Mouse (Mus musculus) CH12.LX (cell line): ENCODE results near the gene Mrln. TPM values are rescaled to one million over a fixed set of nuclear protein-coding genes. Genes with fewer than 3 reads are reported as not detected.

Experiments
- DNase-seq: peaks from one replicate; pipeline ENCODE4 v3.0.0-alpha.2; 2013; ENCODE audit errors: extremely low read depth
- H3K27ac ChIP-seq: 2 replicates; pipeline ENCODE4 v1.5.1; 2012; ENCODE audit warnings: low read depth, mild to moderate bottlenecking, control low read depth, moderate library complexity; ENCODE audit not compliant: insufficient read depth
- H3K27me3 ChIP-seq: replicated peaks from 2 replicates; pipeline ENCODE3; 2012; ENCODE audit warnings: inconsistent platforms
- H3K36me3 ChIP-seq, 2 experiments: replicated peaks in 1 of 2; 2 replicates each; pipeline versions ENCODE3 to v1.6.1; 2012; ENCODE audit warnings: inconsistent platforms in 1 of 2, low read length in 1 of 2, mild to moderate bottlenecking in 1 of 2, mixed read lengths in 1 of 2, moderate library complexity in 1 of 2; ENCODE audit not compliant: control insufficient read depth in 1 of 2, insufficient read depth in 1 of 2
- H3K4me1 ChIP-seq, 2 experiments: 2 replicates each; pipeline ENCODE4 v1.6.1; 2012; ENCODE audit warnings: inconsistent platforms in 1 of 2, moderate library complexity in 1 of 2; ENCODE audit not compliant: insufficient read depth in 2 of 2, control insufficient read depth in 1 of 2
- H3K4me2 ChIP-seq: 2 replicates; pipeline ENCODE4 v1.6.1; 2012; ENCODE audit warnings: low read depth, mild to moderate bottlenecking, control low read depth; ENCODE audit not compliant: poor library complexity, insufficient read depth, severe bottlenecking
- H3K4me3 ChIP-seq, 3 experiments: fragments of 150-350 bp in 1 of 3; sonication (generic) in 1 of 3; replicated peaks in 1 of 3; 2 replicates each; pipeline versions ENCODE3 to v1.5.1; 2011 to 2012; ENCODE audit warnings: low read depth in 2 of 3, low read length in 2 of 3, mild to moderate bottlenecking in 2 of 3, moderate library complexity in 2 of 3, control low read depth in 1 of 3, improper control_type of control experiment in 1 of 3, inconsistent platforms in 1 of 3, mixed read lengths in 1 of 3; ENCODE audit not compliant: poor library complexity in 1 of 3
- H3K79me2 ChIP-seq: replicated peaks from 2 replicates; pipeline ENCODE4 v1.6.1; 2012; ENCODE audit warnings: mild to moderate bottlenecking, moderate library complexity; ENCODE audit not compliant: control insufficient read depth, poor library complexity, insufficient read depth, severe bottlenecking; ENCODE audit errors: extremely low read depth
- H3K9ac ChIP-seq: 2 replicates; pipeline ENCODE4 v1.6.1; 2012; ENCODE audit warnings: low read depth, mild to moderate bottlenecking, control low read depth, moderate library complexity; ENCODE audit not compliant: insufficient read depth
- H3K9me3 ChIP-seq: replicated peaks from 2 replicates; pipeline ENCODE3; 2012; ENCODE audit warnings: low read length, inconsistent platforms, mixed read lengths
- CTCF ChIP-seq, 2 experiments: IDR thresholded peaks in 1 of 2; conservative IDR thresholded peaks in 1 of 2; 2 replicates each; pipeline ENCODE4 v1.5.1; 2011 to 2012; ENCODE audit warnings: low read depth in 2 of 2, low read length in 2 of 2, improper control_type of control experiment in 1 of 2, inconsistent platforms in 1 of 2, mild to moderate bottlenecking in 1 of 2, moderate library complexity in 1 of 2
- JUN ChIP-seq: IDR thresholded peaks from 2 replicates; pipeline ENCODE4 v1.6.1; 2011; ENCODE audit warnings: low read depth, mild to moderate bottlenecking, low read length, improper control_type of control experiment, moderate library complexity; ENCODE audit not compliant: insufficient read depth
- JUND ChIP-seq: conservative IDR thresholded peaks from 2 replicates; pipeline ENCODE4 v1.6.1; 2011; ENCODE audit warnings: low read depth, low read length, improper control_type of control experiment
- KAT2A ChIP-seq: IDR thresholded peaks from 2 replicates; pipeline ENCODE4 v1.6.1; 2012; ENCODE audit warnings: low read length, improper control_type of control experiment, inconsistent platforms; ENCODE audit not compliant: insufficient replicate concordance
- MAFK ChIP-seq: IDR thresholded peaks from 2 replicates; pipeline ENCODE4 v1.6.1; 2011; ENCODE audit warnings: low read length, improper control_type of control experiment; ENCODE audit not compliant: insufficient replicate concordance
- MAX ChIP-seq: IDR thresholded peaks from 2 replicates; pipeline ENCODE4 v1.6.1; 2011; ENCODE audit warnings: low read length, improper control_type of control experiment
- MAZ ChIP-seq: IDR thresholded peaks from 2 replicates; pipeline ENCODE4 v1.6.1; 2012; ENCODE audit warnings: low read depth, mild to moderate bottlenecking, inconsistent platforms, low read length, improper control_type of control experiment, moderate library complexity
- MYC ChIP-seq: IDR thresholded peaks from 2 replicates; pipeline ENCODE4 v1.6.1; 2011; ENCODE audit warnings: low read depth, mild to moderate bottlenecking, improper control_type of control experiment, low read length
- PAX5 ChIP-seq: IDR thresholded peaks from 2 replicates; pipeline ENCODE4 v1.6.1; 2012; ENCODE audit warnings: low read length, inconsistent platforms, mixed read lengths
- POLR2A ChIP-seq: IDR thresholded peaks from 2 replicates; pipeline ENCODE4 v1.6.1; 2011; ENCODE audit warnings: low read depth, mild to moderate bottlenecking, improper control_type of control experiment, low read length
- POLR2AphosphoS2 ChIP-seq: IDR thresholded peaks from 2 replicates; pipeline ENCODE4 v1.6.1; 2011; ENCODE audit warnings: low read depth, low read length, improper control_type of control experiment
- SMC3 ChIP-seq: IDR thresholded peaks from 2 replicates; pipeline ENCODE4 v1.6.1; 2011; ENCODE audit warnings: low read depth, low read length, improper control_type of control experiment
- TCF12 ChIP-seq: IDR thresholded peaks from 2 replicates; pipeline ENCODE4 v1.6.1; 2014; ENCODE audit warnings: low read depth, mild to moderate bottlenecking, inconsistent platforms, low read length, improper control_type of control experiment
- USF1 ChIP-seq: IDR thresholded peaks from 2 replicates; pipeline ENCODE4 v1.6.1; 2014; ENCODE audit warnings: low read depth, mild to moderate bottlenecking, inconsistent platforms, low read length, improper control_type of control experiment
- USF2 ChIP-seq: conservative IDR thresholded peaks from 2 replicates; pipeline ENCODE4 v1.6.1; 2011; ENCODE audit warnings: low read depth, low read length, improper control_type of control experiment
- ZC3H11A ChIP-seq: IDR thresholded peaks from 2 replicates; pipeline ENCODE4 v1.6.1; 2012; ENCODE audit warnings: low read depth, mild to moderate bottlenecking, inconsistent platforms, low read length, improper control_type of control experiment
- dilution Hi-C: fragments of 300-500 bp; cut with MboI; formaldehyde crosslinking; loops from 2 replicates; pipeline ENCODE4 v1.14.3; 2020; ENCODE audit warnings: low sequenced_read_pairs; ENCODE audit not compliant: extremely low pct_unique_long_range_greater_than_20kb, extremely low pct_ligation_motif_present
- in situ Hi-C: fragments of 300-500 bp; cut with MboI; formaldehyde crosslinking; loops from 3 replicates; pipeline ENCODE4 v1.14.3; 2019; ENCODE audit warnings: low sequenced_read_pairs, low pct_ligation_motif_present, low pct_unique_long_range_greater_than_20kb, mixed read lengths
- polyA plus RNA-seq: library from polyadenylated mRNA; unstranded; fragments of >175 nt; gene quantifications from 2 replicates; pipeline ENCODE4 v1.2.1, GENCODE M21; 2012; ENCODE audit warnings: low read depth; ENCODE audit not compliant: insufficient read length
- total RNA-seq, 2 experiments: library from RNA; depleted of rRNA; stranded (reverse); fragments of 300-350 nt in 1 of 2; fragments of >200 nt in 1 of 2; gene quantifications; 2 replicates each; pipeline ENCODE4 v1.2.3; 2012 to 2014

Mrln gene
- total and polyA plus RNA-seq, 3 experiments: not detected

DNA sequence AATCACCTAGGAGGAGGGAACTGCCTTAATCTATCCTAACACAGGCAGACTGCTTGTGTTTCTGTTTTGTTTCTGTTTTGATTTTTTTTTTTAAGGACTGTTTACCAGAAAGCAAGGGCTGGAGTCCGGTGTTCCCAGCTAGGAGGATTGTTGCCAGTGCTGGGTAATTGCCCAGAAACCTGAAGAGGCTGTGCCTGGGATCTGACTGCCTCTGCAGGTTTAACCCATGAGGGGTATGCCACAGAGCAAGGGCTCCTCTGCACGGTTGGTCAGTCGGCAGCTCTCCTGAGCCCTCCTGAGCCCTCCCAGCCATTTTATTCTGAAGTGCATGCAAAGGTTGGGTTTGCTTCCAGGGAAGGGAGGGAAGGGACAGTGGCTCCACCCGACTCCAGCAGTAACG is 40.8 kb upstream of the Mrln start:
- no peak overlapping the region for H3K27ac ChIP-seq
- dilution Hi-C loops: no loop called here
- peaks cover 11 to 42% of the 10 kb centered on the region in 2 experiments for H3K4me1 ChIP-seq
- no peak overlapping the region for H3K9ac ChIP-seq
- no peaks in the 10 kb centered on the region for H3K9me3 ChIP-seq
- no peaks in the 10 kb centered on the region for H3K79me2 ChIP-seq
- no peak overlapping the region for H3K4me2 ChIP-seq
- TF ChIP-seq PAX5: no peak
- no peaks in the 10 kb centered on the region for H3K27me3 ChIP-seq
- in situ Hi-C loops: no loop called here
- no peak overlapping the region for H3K4me3 ChIP-seq
- peaks cover 42 to 79% of the 10 kb centered on the region in 2 experiments for H3K36me3 ChIP-seq
- DNase-seq: no peak

DNA sequence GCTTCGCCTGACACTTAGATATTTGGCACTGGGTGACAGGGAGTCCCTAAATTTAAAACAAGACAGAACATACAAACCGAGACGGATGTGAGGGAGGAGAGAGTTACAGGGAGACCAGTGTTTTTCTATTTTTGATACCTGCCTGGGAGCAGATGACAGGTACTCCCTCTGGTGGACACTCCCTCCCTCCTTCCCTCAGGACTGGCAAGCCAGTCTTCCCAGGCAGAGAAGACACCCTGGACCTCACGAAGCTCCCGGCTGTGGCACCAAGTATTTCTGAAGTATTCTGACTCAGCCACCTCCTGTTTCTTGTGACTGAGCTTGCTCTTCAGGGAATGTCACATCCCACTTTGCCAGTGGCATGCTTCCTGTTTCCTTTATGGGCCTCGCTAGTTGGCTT is 38.6 kb upstream of the Mrln start:
- in situ Hi-C loops: no loop called here
- Histone ChIP-seq H3K9ac (no peak overlapping the region), H3K27me3 (no peaks in the 10 kb centered on the region), H3K9me3 (no peaks in the 10 kb centered on the region), H3K79me2 (no peaks in the 10 kb centered on the region), H3K4me2 (no peak overlapping the region), H3K27ac (no peak overlapping the region), H3K36me3 (peaks cover 49 to 82% of the 10 kb centered on the region in 2 experiments), H3K4me3 (no peak overlapping the region), H3K4me1 (peaks cover 9 to 31% of the 10 kb centered on the region in 2 experiments)
- peak in 1 of 2 experiments; percentile 42; a peak in 2 of 4 replicates for TF ChIP-seq CTCF (conservative IDR thresholded peaks at IDR 0.05 in 1 of 2, IDR thresholded peaks at IDR 0.05 in 1 of 2; ENCODE audit: low read depth in 2 of 2, low read length in 2 of 2)
- TF ChIP-seq POLR2AphosphoS2: no peak
- TF ChIP-seq USF2: no peak
- TF ChIP-seq MYC: no peak
- TF ChIP-seq KAT2A: no peak
- TF ChIP-seq MAZ: no peak
- no peak for TF ChIP-seq USF1
- no peak for TF ChIP-seq TCF12
- TF ChIP-seq MAFK: no peak
- peak; percentile 36 for TF ChIP-seq SMC3
- TF ChIP-seq JUND: no peak
- no peak for TF ChIP-seq POLR2A
- no peak for TF ChIP-seq MAX
- no peak for DNase-seq
- dilution Hi-C loops: no loop called here

DNA sequence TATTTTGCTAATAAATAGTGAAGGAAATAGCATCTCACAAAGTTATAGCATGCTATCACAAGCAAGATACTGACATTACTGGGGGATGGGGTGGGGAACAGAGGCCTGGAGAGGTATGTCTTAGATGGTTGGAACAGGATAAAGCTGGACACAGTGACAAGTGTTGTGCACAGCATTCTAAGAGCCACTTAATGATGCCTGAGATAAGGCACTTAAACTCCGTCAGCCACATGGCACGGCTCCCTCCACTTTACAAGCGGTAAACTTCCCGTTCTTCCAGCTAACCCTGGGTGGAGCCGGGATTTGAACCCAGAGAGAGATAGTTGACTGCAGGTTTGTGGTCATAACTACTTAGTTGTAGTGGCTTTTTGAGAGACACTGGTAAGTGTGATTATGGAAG is 38.0 kb upstream of the Mrln start:
- DNase-seq: no peak
- peaks cover 55 to 85% of the 10 kb centered on the region in 2 experiments for H3K36me3 ChIP-seq
- H3K27me3 ChIP-seq: no peaks in the 10 kb centered on the region
- no peak for TF ChIP-seq JUN
- no peak for TF ChIP-seq ZC3H11A
- no peak for TF ChIP-seq USF2
- no peaks in the 10 kb centered on the region for H3K9me3 ChIP-seq
- no peak overlapping the region for H3K4me2 ChIP-seq
- in situ Hi-C loops (no loop called here), dilution Hi-C loops (no loop called here)
- H3K4me3 ChIP-seq: no peak overlapping the region
- H3K9ac ChIP-seq: no peak overlapping the region
- peaks cover 5 to 25% of the 10 kb centered on the region in 2 experiments for H3K4me1 ChIP-seq
- no peak overlapping the region for H3K27ac ChIP-seq
- H3K79me2 ChIP-seq: no peaks in the 10 kb centered on the region
